Mouse (Mus musculus) liver, adult 2 months (tissue): ENCODE results near the gene 1600014C23Rik. TPM values are rescaled to one million over a fixed set of nuclear protein-coding genes. Genes with fewer than 3 reads are reported as not detected.
A peak's percentile ranks its signal among the peaks of the same experiment; 100 is the strongest.

Experiments
- DNase-seq: peaks from one replicate; pipeline ENCODE4 v3.0.0-alpha.2; 2011; ENCODE audit warnings: low read depth, low spot score; ENCODE audit errors: extremely low read depth
- H3K27ac ChIP-seq: fragments of 200-500 bp; replicated peaks from 2 replicates; pipeline ENCODE4 v1.5.1; 2012; ENCODE audit warnings: low read depth, mild to moderate bottlenecking, control low read depth, inconsistent platforms, low read length; ENCODE audit not compliant: insufficient read depth
- H3K27me3 ChIP-seq: fragments of 200-500 bp; 2 replicates; pipeline ENCODE4 v1.6.1; 2012; ENCODE audit warnings: mild to moderate bottlenecking, moderate library complexity, low read length, inconsistent platforms; ENCODE audit not compliant: control insufficient read depth, insufficient read depth
- H3K36me3 ChIP-seq: fragments of 200-500 bp; 2 replicates; pipeline ENCODE4 v1.6.1; 2012; ENCODE audit warnings: low read length, inconsistent platforms; ENCODE audit not compliant: control insufficient read depth, insufficient read depth
- H3K4me1 ChIP-seq: fragments of 200-500 bp; 2 replicates; pipeline ENCODE4 v1.6.1; 2011; ENCODE audit warnings: low read length; ENCODE audit not compliant: control insufficient read depth, insufficient read depth
- H3K4me3 ChIP-seq: fragments of 200-500 bp; 2 replicates; pipeline ENCODE4 v1.5.1; 2011; ENCODE audit warnings: low read depth, mild to moderate bottlenecking, control low read depth, low read length, moderate library complexity; ENCODE audit not compliant: insufficient read depth
- H3K79me2 ChIP-seq: fragments of 200-500 bp; 2 replicates; pipeline ENCODE4 v1.6.1; 2012; ENCODE audit warnings: inconsistent platforms, mild to moderate bottlenecking, low read length, moderate library complexity; ENCODE audit not compliant: control insufficient read depth, insufficient read depth
- H3K9ac ChIP-seq: fragments of 200-500 bp; 2 replicates; pipeline ENCODE4 v1.6.1; 2012; ENCODE audit warnings: low read depth, mild to moderate bottlenecking, control low read depth, inconsistent platforms, low read length
- CTCF ChIP-seq: fragments of 200-500 bp; IDR thresholded peaks from 2 replicates; pipeline ENCODE4 v1.5.1; 2011; ENCODE audit warnings: low read depth, low read length, control low read depth
- POLR2A ChIP-seq: fragments of 200-500 bp; IDR thresholded peaks from 2 replicates; pipeline ENCODE4 v1.6.1; 2011; ENCODE audit warnings: low read length, control low read depth; ENCODE audit not compliant: insufficient read depth; ENCODE audit errors: extremely low read depth
- WGBS: fragments of 180-500 bp; shearing (Covaris S2); methylation state at CpG from one replicate; pipeline ENCODE4 v1.1.7; 2018; 5-methylcytosine and 5-hydroxymethylcytosine counted together
- polyA plus RNA-seq: library from polyadenylated mRNA; depleted of rRNA; stranded (reverse); fragments of >200 nt; gene quantifications from 2 replicates; pipeline ENCODE4 v1.2.3, GENCODE M21; 2012
- total RNA-seq: library from RNA; depleted of rRNA; stranded (reverse); fragments of >200 nt; gene quantifications from 2 replicates; pipeline ENCODE4 v1.2.3, GENCODE M21; 2014

1600014C23Rik gene
- total and polyA plus RNA-seq, 2 experiments = not detected

DNA sequence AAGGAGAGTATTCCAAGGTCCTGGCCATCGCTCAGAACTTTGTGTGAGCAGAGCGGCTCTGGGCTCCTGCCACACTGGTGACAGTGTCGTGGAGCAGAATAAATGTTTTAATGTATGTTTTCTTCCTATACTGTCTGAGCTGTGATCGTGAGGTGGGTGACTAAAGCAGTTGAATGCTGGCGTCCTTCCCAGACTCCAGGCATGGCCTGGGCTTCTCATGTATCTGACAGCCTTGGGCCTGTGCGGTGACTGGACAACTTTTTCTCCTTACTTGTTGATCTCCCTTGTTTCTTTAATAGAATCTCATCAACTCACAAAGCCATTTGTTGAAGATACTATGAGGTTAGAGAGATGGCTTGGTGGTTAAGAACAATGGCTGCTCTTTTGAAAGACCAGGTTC is 35.3 kb downstream of the 1600014C23Rik start:
- peaks cover 13% of the 10 kb centered on the region; the same call in 1 of the 2 replicates for H3K79me2 ChIP-seq
- TF ChIP-seq CTCF (no peak), POLR2A (no peak)
- H3K4me1 ChIP-seq = peaks cover 49% of the 10 kb centered on the region
- H3K4me3 ChIP-seq = no peak overlapping the region
- H3K27me3 ChIP-seq = no peaks in the 10 kb centered on the region
- 83% methylated on average over 6 of the region's 6 CpGs for WGBS
- no peak for DNase-seq
- no peak overlapping the region for H3K9ac ChIP-seq
- peaks cover 3% of the 10 kb centered on the region; the same call in 1 of the 2 replicates for H3K36me3 ChIP-seq
- no peak overlapping the region for H3K27ac ChIP-seq

- peaks cover 20% of the 10 kb centered on the region; the same call in 1 of the 2 replicates for H3K79me2 ChIP-seq
- H3K9ac ChIP-seq = no peak overlapping the region
- no peak overlapping the region for H3K27ac ChIP-seq
- peaks cover 58% of the 10 kb centered on the region for H3K4me1 ChIP-seq
- H3K27me3 ChIP-seq = no peaks in the 10 kb centered on the region
- H3K36me3 ChIP-seq = peaks cover 3% of the 10 kb centered on the region; the same call in 1 of the 2 replicates
- no peak overlapping the region for H3K4me3 ChIP-seq
- TF ChIP-seq POLR2A (no peak), CTCF (no peak)
- 97% methylated on average over 9 of the region's 9 CpGs for WGBS
- DNase-seq = no peak
These were observed 36.7 kb downstream of the 1600014C23Rik start for GRCm38 (mm10) chr17:45696981-45697380.

DNA sequence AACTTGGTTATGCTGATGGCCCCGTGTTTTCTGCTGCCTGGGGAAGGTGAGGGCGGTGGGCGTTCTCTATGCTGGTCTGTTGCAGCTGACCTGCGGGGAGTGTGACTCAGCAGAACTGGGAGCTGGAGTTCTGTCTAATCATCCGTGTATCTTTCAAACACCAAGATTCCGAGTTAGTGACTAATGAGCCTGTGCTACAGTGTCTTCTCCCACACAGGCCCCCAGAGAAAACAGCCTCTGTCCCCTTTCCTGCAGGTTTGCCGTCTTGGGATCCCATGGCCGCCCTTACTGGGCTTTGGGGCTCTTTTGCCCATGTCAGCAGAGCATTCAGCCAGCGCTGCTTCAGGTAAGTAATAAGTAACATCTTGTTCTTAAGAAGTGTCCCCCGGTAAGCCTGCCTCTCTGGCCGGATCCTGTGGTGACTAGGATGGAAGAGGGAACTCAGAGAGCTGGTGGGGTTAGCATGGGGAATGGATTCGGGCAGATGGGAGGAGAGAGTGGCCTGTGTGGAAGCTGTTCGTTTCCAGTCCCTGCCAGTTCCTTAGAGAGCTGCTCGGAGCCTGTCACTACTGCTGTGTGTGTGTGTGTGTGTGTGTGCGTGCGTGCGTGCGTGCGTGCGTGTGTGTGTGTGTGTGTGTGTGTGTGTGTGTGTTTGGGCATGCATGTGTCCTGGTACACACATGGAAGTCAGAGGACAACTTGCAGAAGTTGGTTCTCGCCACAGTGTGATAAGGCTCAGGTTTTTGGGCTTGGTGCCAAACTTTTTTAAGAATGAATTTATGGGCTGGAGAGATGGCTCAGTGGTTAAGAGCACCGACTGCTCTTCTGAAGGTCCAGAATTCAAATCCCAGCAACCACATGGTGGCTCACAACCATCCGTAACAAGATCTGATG is 38.2 kb downstream of the 1600014C23Rik start:
- peaks cover 21% of the 10 kb centered on the region; the same call in 1 of the 2 replicates for H3K79me2 ChIP-seq
- H3K4me1 ChIP-seq = peaks cover 56% of the 10 kb centered on the region
- peak overlapping the region; percentile 94 for H3K27ac ChIP-seq
- TF ChIP-seq POLR2A (no peak), CTCF (no peak)
- peak overlapping the region; percentile 61 for H3K9ac ChIP-seq
- no peaks in the 10 kb centered on the region for H3K27me3 ChIP-seq
- peaks cover 3% of the 10 kb centered on the region; the same call in 1 of the 2 replicates for H3K36me3 ChIP-seq
- WGBS = 61% methylated on average over 23 of the region's 23 CpGs
- peak; percentile 59 for DNase-seq
- no peak overlapping the region for H3K4me3 ChIP-seq

DNA sequence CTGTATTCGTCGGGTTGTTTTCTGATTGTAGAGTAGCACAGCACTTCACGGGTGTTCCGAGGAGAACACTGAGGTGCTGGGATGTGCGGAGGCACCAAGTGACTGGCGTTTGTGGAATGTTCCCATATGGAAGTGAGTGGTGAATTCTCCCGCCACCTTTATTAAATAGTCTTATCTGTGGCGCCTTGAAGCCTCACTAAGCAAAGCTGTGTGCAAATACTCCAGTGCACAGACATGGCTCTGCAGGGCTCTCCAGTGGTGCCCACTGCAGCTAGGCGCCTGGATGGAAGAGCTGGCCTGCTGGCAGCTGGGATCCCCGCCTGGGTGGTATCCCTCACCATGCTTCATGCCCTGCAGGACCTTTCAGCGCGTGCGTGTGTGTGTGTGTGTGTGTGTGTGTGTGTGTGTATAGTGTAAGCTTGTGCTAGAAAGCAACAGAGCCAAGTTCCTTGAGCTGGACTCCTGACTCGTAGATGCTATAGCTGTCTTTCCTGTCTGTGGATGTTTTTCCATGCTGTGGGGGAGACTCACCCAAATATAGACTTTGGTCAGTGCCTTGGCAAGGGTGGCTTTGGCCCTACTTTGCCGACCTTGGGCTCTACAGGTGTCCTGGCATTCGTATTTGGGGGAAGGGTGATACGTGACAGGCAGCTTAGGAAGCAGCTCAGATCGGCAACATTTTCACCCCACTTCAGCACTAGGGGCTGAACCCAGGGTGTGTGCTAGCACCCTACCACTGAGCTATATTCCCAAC is 39.7 kb downstream of the 1600014C23Rik start:
- H3K36me3 ChIP-seq = peaks cover 3% of the 10 kb centered on the region; the same call in 1 of the 2 replicates
- peaks cover 44% of the 10 kb centered on the region for H3K4me1 ChIP-seq
- H3K27me3 ChIP-seq = no peaks in the 10 kb centered on the region
- peak overlapping the region; percentile 2; the same call in 1 of the 2 replicates for H3K4me3 ChIP-seq
- peak overlapping the region; percentile 94 for H3K27ac ChIP-seq
- peak; percentile 97 for DNase-seq
- H3K79me2 ChIP-seq = peaks cover 21% of the 10 kb centered on the region; the same call in 1 of the 2 replicates
- TF ChIP-seq CTCF (no peak), POLR2A (no peak)
- peak overlapping the region; percentile 47 for H3K9ac ChIP-seq
- 29% methylated on average over 18 of the region's 18 CpGs for WGBS

DNA sequence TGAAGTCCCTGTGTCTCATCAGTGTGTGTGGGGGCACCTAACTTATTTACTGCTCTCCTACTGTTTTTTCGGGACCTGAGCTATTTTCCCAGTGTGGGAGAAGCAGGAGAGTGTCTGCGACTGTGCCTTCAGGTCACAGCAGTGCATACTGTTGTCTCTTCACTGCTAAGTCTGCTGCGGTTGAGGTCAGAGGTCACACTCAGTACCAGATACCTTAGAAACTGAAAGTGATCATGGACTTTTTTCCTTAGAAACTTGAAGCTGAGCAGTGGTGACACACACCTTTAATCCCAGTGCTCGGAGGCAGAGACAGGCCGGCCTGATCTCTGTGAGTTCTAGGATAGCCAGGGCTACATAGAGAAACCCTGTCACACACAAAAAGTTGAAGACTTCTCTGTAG is 41.5 kb downstream of the 1600014C23Rik start:
- Histone ChIP-seq H3K4me1 (peaks cover 45% of the 10 kb centered on the region), H3K27ac (peak overlapping the region; percentile 80)

More for the DNA sequence above, 41.5 kb downstream of the 1600014C23Rik start:
- H3K9ac ChIP-seq = peak overlapping the region; percentile 10
- 31% methylated on average over 5 of the region's 5 CpGs for WGBS
- peaks cover 27% of the 10 kb centered on the region for H3K79me2 ChIP-seq
- H3K27me3 ChIP-seq = no peaks in the 10 kb centered on the region
- TF ChIP-seq POLR2A (no peak), CTCF (no peak)
- DNase-seq = peak; percentile 63
- H3K36me3 ChIP-seq = no peaks in the 10 kb centered on the region
- H3K4me3 ChIP-seq = no peak overlapping the region
